In genomic region chr14:97258461-97258860, GRCm38 (mm10) we compare ENCODE assay signal across 19 mouse cellular contexts.
DNase-seq lines count a peak whose midpoint lies in the region; ATAC-seq and TF ChIP-seq lines count a peak whose summit lies in the region.
"Had no signal": no experiment of that assay in that cellular context is flagged by ENCODE, and none has a peak within 500 bp of the region (broad histone marks: within the 10 kb centered on the region; RNA-seq: fewer than 3 reads in every experiment).

No protein-coding gene starts in this region.

- no peaks in the 10 kb centered on the region for H3K36me3 ChIP-seq in hindbrain, embryonic 14.5 days (replicated peaks; ENCODE audit: control insufficient read depth, insufficient read depth)
- H3K36me3 ChIP-seq in hindbrain, postnatal 0 days (ENCODE audit: insufficient read depth, low read length), result no peaks in the 10 kb centered on the region
- no peaks in the 10 kb centered on the region for H3K36me3 ChIP-seq in midbrain, postnatal 0 days (ENCODE audit: insufficient read depth, low read length)
- no peaks in the 10 kb centered on the region for H3K36me3 ChIP-seq in midbrain, embryonic 13.5 days
- H3K36me3 ChIP-seq: embryonic facial prominence, embryonic 12.5 days; heart, embryonic 12.5 days; hindbrain, embryonic 10.5 days; hindbrain, embryonic 15.5 days had no signal

- no peak overlapping the region for H3K4me3 ChIP-seq in hindbrain, embryonic 14.5 days (replicated peaks; ENCODE audit: low read length)
- no peak overlapping the region for H3K4me3 ChIP-seq in hindbrain, postnatal 0 days (ENCODE audit: low read length)
- H3K4me3 ChIP-seq in midbrain, postnatal 0 days (ENCODE audit: low read depth, low read length), result no peak overlapping the region
- H3K4me3 ChIP-seq in midbrain, embryonic 13.5 days (replicated peaks), result no peak overlapping the region
- H3K4me3 ChIP-seq: embryonic facial prominence, embryonic 12.5 days; forebrain, embryonic 13.5 days; gastrocnemius, adult 2 months; heart, embryonic 12.5 days; hindbrain, embryonic 10.5 days; hindbrain, embryonic 15.5 days had no signal

- no peaks in the 10 kb centered on the region for H3K4me1 ChIP-seq in hindbrain, embryonic 14.5 days (replicated peaks; ENCODE audit: control insufficient read depth, insufficient read depth, low read length)
- H3K4me1 ChIP-seq in hindbrain, postnatal 0 days (ENCODE audit: insufficient read depth, low read length), result no peaks in the 10 kb centered on the region
- no peaks in the 10 kb centered on the region for H3K4me1 ChIP-seq in midbrain, postnatal 0 days (ENCODE audit: insufficient read depth, low read length)
- H3K4me1 ChIP-seq in midbrain, embryonic 13.5 days (replicated peaks), result 0 out of 2 replicates have a peak, but pooled peaks cover 2% of the 10 kb centered on the region
- H3K4me1 ChIP-seq: embryonic facial prominence, embryonic 12.5 days; forebrain, embryonic 13.5 days; heart, embryonic 12.5 days; hindbrain, embryonic 10.5 days; hindbrain, embryonic 15.5 days had no signal

- H3K9ac ChIP-seq in hindbrain, embryonic 14.5 days, result no peak overlapping the region
- H3K9ac ChIP-seq in hindbrain, postnatal 0 days (replicated peaks; ENCODE audit: low read length), result no peak overlapping the region
- no peak overlapping the region for H3K9ac ChIP-seq in midbrain, postnatal 0 days (replicated peaks; ENCODE audit: low read length, poor library complexity, severe bottlenecking)
- no peak overlapping the region for H3K9ac ChIP-seq in midbrain, embryonic 13.5 days (replicated peaks)
- H3K9ac ChIP-seq: embryonic facial prominence, embryonic 12.5 days; forebrain, embryonic 13.5 days; heart, embryonic 12.5 days; hindbrain, embryonic 15.5 days had no signal

- H3K27me3 ChIP-seq in hindbrain, embryonic 14.5 days (ENCODE audit: control insufficient read depth, insufficient read depth, low read length), result no peaks in the 10 kb centered on the region
- H3K27me3 ChIP-seq in hindbrain, postnatal 0 days (ENCODE audit: insufficient read depth, low read length), result no peaks in the 10 kb centered on the region
- H3K27me3 ChIP-seq in midbrain, postnatal 0 days (ENCODE audit: insufficient read depth, low read length), result no peaks in the 10 kb centered on the region
- H3K27me3 ChIP-seq in midbrain, embryonic 13.5 days, result no peaks in the 10 kb centered on the region
- H3K27me3 ChIP-seq: CH12.LX; embryonic facial prominence, embryonic 12.5 days; forebrain, embryonic 13.5 days; heart, embryonic 12.5 days; hindbrain, embryonic 15.5 days had no signal

- no peak overlapping the region for H3K27ac ChIP-seq in hindbrain, embryonic 14.5 days
- no peak overlapping the region for H3K27ac ChIP-seq in hindbrain, postnatal 0 days
- no peak overlapping the region for H3K27ac ChIP-seq in midbrain, postnatal 0 days (ENCODE audit: low read depth, low read length)
- no peak overlapping the region for H3K27ac ChIP-seq in midbrain, embryonic 13.5 days
- H3K27ac ChIP-seq: embryonic facial prominence, embryonic 12.5 days; forebrain, embryonic 13.5 days; gastrocnemius, adult 2 months; hindbrain, embryonic 10.5 days; hindbrain, embryonic 15.5 days had no signal

- DNase-seq in hindbrain, embryonic 14.5 days (ENCODE audit: low spot score), result peak; percentile 18
- DNase-seq in hindbrain, postnatal 0 days (ENCODE audit: low spot score), result no peak
- peak; percentile 2 for DNase-seq in midbrain, postnatal 0 days (ENCODE audit: low spot score)
- peak; percentile 53 for DNase-seq in brain, embryonic 14.5 days (ENCODE audit: low read depth)
- DNase-seq in layer of hippocampus, postnatal 10 days (ENCODE audit: low spot score in 2 of 2), result no peak
- DNase-seq: adrenal gland, adult 2 months; adrenal gland, postnatal 25 days; cerebellum, adult 2 months; cerebellum, postnatal 10 days; embryo, embryonic 11 days; gastrocnemius, adult 2 months; gastrocnemius, postnatal 25 days had no signal

- WGBS in hindbrain, embryonic 14.5 days, result 28% methylated on average over 3 of the region's 3 CpGs
- 24% methylated on average over 3 of the region's 3 CpGs for WGBS in hindbrain, postnatal 0 days
- 24% methylated on average over 3 of the region's 3 CpGs for WGBS in midbrain, postnatal 0 days
- 31% methylated on average over 3 of the region's 3 CpGs for WGBS in midbrain, embryonic 13.5 days

- no peak for TF ChIP-seq POLR2A in brain, embryonic 14.5 days (IDR thresholded peaks at IDR 0.05; ENCODE audit: borderline replicate concordance, extremely low read depth, insufficient read depth, insufficient read length, poor library complexity, severe bottlenecking)

- no peak for ATAC-seq in hindbrain, embryonic 14.5 days (ENCODE audit: low FRiP score)
- ATAC-seq in hindbrain, postnatal 0 days, result no peak
- ATAC-seq in midbrain, postnatal 0 days (ENCODE audit: low FRiP score), result no peak
- ATAC-seq in midbrain, embryonic 13.5 days, result no peak
- ATAC-seq: forebrain, embryonic 13.5 days had no signal

- no peak overlapping the region for H3K4me2 ChIP-seq in hindbrain, embryonic 14.5 days (replicated peaks)
- no peak overlapping the region for H3K4me2 ChIP-seq in hindbrain, postnatal 0 days (ENCODE audit: low read depth, low read length)
- H3K4me2 ChIP-seq in midbrain, postnatal 0 days (ENCODE audit: low read depth, low read length, poor library complexity, severe bottlenecking), result no peak overlapping the region
- no peak overlapping the region for H3K4me2 ChIP-seq in midbrain, embryonic 13.5 days (replicated peaks)
- H3K4me2 ChIP-seq: embryonic facial prominence, embryonic 12.5 days; forebrain, embryonic 13.5 days; heart, embryonic 12.5 days; hindbrain, embryonic 15.5 days had no signal

- no peak for TF ChIP-seq CTCF in hindbrain, postnatal 0 days (IDR thresholded peaks at IDR 0.05; ENCODE audit: low read depth)
- TF ChIP-seq CTCF in midbrain, postnatal 0 days (IDR thresholded peaks at IDR 0.05), result no peak
- TF ChIP-seq CTCF in brain, embryonic 14.5 days (IDR thresholded peaks at IDR 0.05; ENCODE audit: borderline replicate concordance, extremely low read depth, insufficient read depth, insufficient read length), result no peak

- H3K9me3 ChIP-seq in hindbrain, embryonic 14.5 days (ENCODE audit: control insufficient read depth, low read length), result no peaks in the 10 kb centered on the region
- no peaks in the 10 kb centered on the region for H3K9me3 ChIP-seq in hindbrain, postnatal 0 days (ENCODE audit: low read length)
- H3K9me3 ChIP-seq in midbrain, postnatal 0 days (ENCODE audit: low read length), result no peaks in the 10 kb centered on the region
- H3K9me3 ChIP-seq in midbrain, embryonic 13.5 days, result no peaks in the 10 kb centered on the region
- H3K9me3 ChIP-seq: embryonic facial prominence, embryonic 12.5 days; forebrain, embryonic 13.5 days; heart, embryonic 12.5 days; hindbrain, embryonic 10.5 days; hindbrain, embryonic 15.5 days had no signal

Comparison
In these comparisons a context has a peak if more than half of its experiments do, and no peak if none do; other contexts are left out.
1. DNase-seq: peak in hindbrain, embryonic 14.5 days (single experiment), midbrain, postnatal 0 days (single experiment) and brain, embryonic 14.5 days (single experiment); none in hindbrain, postnatal 0 days (single experiment) and layer of hippocampus, postnatal 10 days (0 of 2).